Mouse (Mus musculus): Measurements from ENCODE around the gene E130308A19Rik.
A peak's percentile ranks its signal among the peaks of the same experiment; 100 is the strongest.

The E130308A19Rik gene

GRCm38 (mm10) chr4:59625998-59626910 is at the start of gene E130308A19Rik:
E130308A19Rik (plus strand) TSS chr4:59626211.
- DNase-seq, result peak; percentile 87

GRCm38 (mm10) chr4:59580495-59581281 is 45.3 kb upstream of the E130308A19Rik start:
- peak; percentile 71 for DNase-seq

- DNase-seq, result peak; percentile 100
Observed at GRCm38 (mm10) chr4:59581314-59582185, 44.5 kb upstream of the E130308A19Rik start, which contains the start of gene Hsdl2. Hsdl2 (plus strand) TSS chr4:59581563.

- no peak for DNase-seq
Observed at GRCm38 (mm10) chr4:59582186-59582585, 43.8 kb upstream of the E130308A19Rik start.

DNA sequence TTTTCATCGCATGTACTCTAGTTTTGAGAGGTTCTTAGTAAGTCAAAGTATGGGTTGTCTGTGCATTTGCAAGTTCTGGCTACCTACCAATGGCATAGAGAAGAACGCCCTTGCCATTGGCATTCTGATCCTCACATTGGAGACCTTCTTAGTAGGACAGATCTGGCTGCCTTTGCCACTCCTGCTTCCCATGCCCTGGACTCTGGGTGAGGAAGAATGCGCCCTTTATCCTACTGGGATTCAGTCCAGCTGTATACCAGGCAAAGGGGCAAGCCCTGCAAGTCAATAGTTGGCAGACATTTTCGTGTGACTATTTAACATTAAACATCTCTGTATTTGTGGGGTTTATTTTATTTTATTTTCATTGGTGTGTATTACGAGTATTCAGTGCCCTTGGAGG is 40.9 kb upstream of the E130308A19Rik start:
- no peak for DNase-seq

- no peak for DNase-seq
Observed at GRCm38 (mm10) chr4:59587215-59587871, 38.7 kb upstream of the E130308A19Rik start.

DNA sequence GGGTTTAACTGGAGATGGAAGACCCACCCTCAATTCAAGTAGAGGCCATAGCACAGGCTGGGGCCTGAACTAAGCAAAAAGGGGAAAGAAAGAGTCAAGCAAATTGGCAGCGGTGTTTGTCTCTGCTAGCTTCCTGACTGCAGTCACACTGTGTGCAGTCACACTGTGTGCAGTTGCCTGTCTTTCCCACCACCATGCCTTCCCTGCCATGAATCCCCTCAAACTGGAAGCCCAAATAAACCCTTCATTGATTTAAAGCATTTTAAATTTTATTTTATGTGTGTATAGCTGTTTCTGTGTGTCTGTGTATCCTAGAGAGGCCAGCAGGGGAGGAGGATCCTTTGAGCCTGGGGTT is 38.2 kb upstream of the E130308A19Rik start:
- DNase-seq, result no peak

GRCm38 (mm10) chr4:59594614-59595013 is 31.4 kb upstream of the E130308A19Rik start:
- no peak for DNase-seq

GRCm38 (mm10) chr4:59596556-59596955 is 29.5 kb upstream of the E130308A19Rik start:
- DNase-seq, result no peak

- no peak for DNase-seq
Observed at GRCm38 (mm10) chr4:59602704-59603103, 23.3 kb upstream of the E130308A19Rik start.

- DNase-seq, result no peak
Observed at GRCm38 (mm10) chr4:59604892-59605291, 21.1 kb upstream of the E130308A19Rik start.

GRCm38 (mm10) chr4:59605501-59605900 is 20.5 kb upstream of the E130308A19Rik start:
- DNase-seq, result no peak

- peak; percentile 19 for DNase-seq
Observed at GRCm38 (mm10) chr4:59610411-59610810, 15.6 kb upstream of the E130308A19Rik start.

DNA sequence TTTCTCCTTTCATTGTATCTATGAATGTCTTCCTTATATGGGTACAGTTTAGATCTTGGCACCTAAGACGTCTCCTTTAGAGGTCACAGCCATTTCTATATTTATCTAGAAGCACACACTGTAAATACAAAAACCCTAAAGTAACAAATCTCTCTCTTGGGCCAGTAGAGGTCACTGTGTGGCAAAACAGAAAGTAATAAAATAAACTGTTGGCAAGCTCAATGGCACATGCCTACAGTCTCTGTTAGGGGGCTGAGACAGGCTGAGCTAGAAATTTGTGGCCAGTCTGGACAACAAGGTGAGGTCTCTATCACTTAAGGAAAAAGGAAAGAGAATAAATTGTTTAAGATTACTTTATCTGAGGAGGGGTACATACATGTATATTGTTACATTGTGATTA is 11.0 kb upstream of the E130308A19Rik start:
- no peak for DNase-seq

DNA sequence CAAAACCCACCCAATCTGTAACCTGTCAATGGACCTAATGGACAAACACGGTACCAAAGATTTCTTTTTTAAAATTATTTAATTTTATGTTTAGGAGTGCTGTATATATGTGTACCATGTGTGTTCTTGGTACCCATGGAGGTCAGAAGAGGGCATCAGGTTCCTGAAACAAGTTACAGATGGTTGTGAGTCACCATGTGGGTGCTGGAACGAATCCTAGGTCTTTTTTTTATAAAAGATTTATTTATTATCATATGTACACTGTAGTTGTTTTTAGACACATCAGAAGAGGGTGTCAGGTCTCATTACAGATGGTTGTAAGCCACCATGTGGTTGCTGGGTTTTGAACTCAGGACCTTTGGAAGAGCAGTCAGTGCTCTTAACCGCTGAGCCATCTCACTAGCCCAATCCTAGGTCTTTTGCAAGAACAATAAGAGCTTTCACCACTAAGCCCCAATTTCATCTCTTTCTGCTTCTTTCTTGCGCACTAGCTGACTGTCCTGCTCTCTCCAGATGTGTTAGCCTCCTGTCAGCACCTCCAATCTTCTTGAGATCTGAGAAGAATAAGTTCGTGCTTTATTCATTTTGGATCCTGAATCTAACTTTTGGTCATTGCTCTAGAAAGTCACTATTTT is 6.3 kb upstream of the E130308A19Rik start:
- DNase-seq, result no peak

DNA sequence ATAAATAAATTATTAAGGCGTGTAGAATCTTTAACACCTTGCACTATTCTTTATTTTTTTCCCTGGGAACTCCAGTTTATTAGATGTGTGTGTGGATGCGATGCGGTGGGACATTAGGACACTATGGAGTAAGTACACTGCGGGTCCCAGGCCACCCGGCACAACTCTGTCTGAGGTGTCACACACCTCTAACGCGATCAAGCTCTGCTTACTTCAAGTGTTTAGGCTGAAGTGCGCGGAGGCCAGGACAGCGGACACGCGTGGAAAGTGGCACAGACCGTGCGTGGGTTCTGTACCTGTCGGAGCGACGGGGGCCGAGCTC is 374 bp upstream of the E130308A19Rik start:
- DNase-seq, result no peak

DNA sequence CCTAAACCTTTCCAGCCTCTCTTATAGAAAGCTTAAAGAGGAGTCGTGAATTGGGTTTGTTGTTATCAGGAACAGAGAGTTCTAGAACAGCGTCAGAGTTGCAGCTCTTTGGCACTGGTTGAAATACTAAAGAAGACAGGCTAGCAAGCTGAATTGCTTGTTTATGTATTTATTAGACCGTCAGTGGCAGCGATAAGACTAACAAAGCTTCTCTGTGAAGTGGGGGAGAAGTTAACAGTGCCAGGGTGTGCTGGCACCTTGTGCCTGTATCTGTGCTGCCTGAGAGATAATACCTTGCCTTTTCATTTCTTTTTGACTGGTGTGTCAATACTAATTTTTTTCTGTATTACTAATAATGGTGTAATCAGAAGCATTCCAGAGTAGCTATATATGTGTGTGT is 2.2 kb downstream of the E130308A19Rik start:
- no peak for DNase-seq

GRCm38 (mm10) chr4:59629076-59629874 is 3.3 kb downstream of the E130308A19Rik start:
- no peak for DNase-seq

DNA sequence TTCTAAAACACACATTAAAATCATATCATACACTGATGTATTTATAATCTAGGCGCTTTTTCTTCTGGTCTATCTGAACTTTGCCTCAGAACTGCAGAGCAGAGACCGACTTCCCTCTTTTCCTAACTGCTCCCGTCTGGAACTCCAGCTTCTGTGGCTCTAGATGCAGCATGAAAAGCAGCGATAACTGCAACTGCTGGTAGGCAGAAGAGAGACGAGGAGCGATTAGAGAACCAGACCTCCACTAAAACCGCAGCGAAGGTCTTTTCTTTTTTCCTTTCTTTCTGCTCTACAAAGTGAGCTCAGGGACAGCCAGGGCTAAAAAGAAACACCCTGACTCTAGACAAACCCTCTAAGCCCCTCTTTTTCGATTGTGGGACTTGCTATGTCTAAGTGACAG is 4.1 kb downstream of the E130308A19Rik start:
- no peak for DNase-seq

DNA sequence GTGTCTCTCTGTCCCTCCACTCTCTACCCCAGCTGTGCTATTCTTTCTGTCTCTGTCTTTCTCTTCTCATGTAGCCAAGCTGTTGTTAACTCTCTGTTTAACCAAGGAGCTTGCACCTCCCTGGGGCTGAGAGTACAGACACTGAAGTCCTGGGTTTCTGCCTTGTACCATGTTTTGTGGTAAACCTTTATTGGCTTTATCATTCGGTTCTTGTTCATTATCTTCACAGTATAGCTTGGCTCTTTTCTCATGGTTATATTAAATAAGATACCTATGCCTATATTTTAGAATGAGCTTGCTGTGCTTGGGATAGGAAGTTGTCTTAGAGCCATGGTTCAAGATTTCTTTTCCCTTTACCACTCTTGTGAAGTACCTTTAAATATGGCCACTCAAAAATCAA is 8.5 kb downstream of the E130308A19Rik start:
- DNase-seq, result no peak

DNA sequence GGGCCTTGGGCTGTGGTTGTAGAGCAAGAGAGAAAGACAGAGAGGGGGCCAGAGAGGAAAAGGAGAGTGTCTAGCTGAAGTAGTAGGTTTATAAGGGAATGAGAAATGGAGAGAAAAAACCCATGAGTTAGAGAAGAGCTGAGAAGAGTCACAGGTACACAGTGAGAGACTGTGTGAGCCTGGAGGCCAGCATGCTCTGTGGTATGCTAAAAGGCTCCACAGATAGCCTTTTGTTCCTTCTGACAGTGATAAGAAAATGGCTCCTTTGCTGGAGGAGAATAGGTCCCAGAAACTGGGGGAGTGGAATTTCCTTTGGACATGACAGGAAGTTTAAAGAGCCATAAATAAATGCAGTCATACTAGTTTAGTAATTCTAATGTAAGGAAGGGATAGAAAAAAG is 13.2 kb downstream of the E130308A19Rik start:
- no peak for DNase-seq
